Mouse (Mus musculus) adrenal gland, postnatal 36 days (tissue): Measurements from ENCODE around the gene Bcl11a. TPM values are rescaled to one million over a fixed set of nuclear protein-coding genes. Genes with fewer than 3 reads are reported as not detected.

Experiments
- DNase-seq, 2 experiments: peaks; one replicate each; pipeline ENCODE4 v3.0.0; 2021; ENCODE audit warnings: mixed read lengths in 1 of 2
- long read RNA-seq, 2 experiments: library from polyadenylated mRNA; stranded (forward); transcript quantifications; one replicate each; pipeline ENCODE4 v2.0.0; 2021; ENCODE audit warnings: borderline sequencing depth in 2 of 2
- total RNA-seq, 2 experiments: library from RNA; stranded (reverse); gene quantifications; 2 replicates each; pipeline ENCODE4 v1.2.3; 2021

Bcl11a gene
- total RNA-seq = 1 to 10 TPM; 4.9 to 5.4 TPM
- long read RNA-seq, experiment 1, partial matches to known transcripts = 1 of 2 reads
- long read RNA-seq, experiment 1, other reads (novel, unspliced or antisense) = 0 of 2 reads
- long read RNA-seq, experiment 2, partial matches to known transcripts = 0 of 3 reads
- long read RNA-seq, experiment 2, other reads (novel, unspliced or antisense) = 2 of 3 reads

DNA sequence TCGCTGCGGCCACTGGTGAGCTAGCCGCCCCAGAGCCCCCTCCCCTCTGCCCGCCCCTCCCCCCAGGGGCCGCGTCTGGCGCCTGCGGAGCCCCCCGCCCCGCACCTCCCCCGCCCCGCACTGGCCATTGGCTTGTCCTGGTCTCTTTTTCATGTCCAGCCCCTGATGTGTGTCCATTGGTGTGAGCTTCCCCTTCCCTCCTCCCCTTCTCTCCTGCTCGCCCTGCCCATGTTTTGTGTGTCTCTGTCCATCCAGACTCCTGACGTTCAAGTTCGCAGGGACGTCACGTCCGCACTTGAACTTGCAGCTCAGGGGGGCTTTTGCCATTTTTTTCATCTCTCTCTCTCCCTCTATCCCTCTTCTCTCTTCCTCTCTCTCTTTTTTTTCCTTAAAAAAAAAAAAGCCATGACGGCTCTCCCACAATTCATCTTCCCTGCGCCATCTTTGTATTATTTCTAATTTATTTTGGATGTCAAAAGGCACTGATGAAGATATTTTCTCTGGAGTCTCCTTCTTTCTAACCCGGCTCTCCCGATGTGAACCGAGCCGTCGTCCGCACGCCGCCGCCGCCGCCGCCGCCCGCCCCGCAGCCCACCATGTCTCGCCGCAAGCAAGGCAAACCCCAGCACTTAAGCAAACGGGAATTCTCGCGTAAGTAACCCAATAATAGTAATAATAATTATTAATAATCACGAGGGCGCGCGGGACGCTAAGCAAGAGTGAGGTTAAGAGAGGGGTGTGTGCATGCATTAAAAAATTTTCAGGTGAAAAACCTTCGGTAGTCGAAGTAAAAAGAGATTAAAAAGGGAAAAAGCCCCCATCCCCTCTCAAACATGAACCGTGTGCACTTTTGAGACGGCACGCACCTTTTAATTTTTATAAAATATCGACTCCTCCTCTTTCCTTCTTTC lies at the start of gene Bcl11a:
TSS of gene Bcl11a (plus strand) at position 262 of the 911 bp plus-strand sequence.
- peak; percentile 64 to 75 for DNase-seq

DNA sequence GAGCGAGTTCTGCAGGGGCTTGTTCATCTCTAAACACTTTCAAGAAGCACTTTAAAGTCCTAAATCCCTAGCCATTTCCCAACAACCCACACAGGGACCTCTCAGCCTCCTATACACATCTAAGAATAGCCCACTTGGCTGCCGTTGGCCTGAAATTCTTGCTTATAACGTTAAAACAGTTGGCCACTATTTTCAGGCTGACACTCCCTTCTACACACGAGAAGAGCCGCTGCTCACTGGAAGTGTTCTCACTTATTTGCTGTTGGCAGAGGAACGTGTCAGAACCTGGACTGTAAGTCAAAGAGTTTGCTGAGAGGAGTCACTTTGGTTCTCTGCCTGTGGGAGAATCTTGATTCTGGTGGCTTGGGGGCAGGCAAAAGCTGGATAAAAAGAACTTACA lies 33.8 kb upstream of the Bcl11a start:
- no peak for DNase-seq

DNA sequence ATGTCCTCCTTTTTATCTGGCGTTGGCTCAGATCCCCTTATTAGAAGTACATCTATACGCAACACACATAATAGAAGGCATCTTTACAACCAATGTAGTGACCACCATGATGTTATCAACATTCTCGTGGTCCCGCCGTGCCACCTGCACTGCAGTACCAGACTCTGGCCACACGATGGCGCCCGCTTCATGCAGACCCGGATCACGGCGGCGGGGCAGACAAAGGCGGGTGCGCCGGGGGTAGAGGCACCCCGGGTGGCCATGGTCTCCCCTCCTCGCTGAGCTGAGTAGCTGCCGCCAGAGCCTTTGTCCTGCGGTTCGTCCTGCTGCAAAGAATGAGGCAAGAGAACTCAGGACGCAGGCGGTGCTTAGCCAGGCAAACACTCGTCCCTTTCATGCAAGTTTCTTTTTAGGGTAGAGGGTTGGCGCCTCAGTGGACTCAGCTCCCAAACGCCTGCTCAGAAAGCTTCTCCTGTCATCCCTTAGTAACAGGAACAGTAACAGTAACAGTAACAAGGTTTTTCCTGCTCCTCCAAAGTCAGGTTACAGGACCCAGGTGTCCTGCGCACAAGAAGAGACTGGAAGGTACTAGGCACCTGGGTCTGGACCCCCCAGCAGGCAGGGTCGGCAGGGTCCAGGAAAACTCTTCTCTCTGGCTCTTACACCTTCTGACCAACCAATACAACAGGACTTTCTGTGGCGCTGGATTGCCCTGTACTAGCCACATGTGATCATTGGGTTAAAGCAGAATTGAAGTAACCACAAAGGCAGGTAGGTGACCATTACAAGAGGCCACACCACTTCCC lies 28.4 kb upstream of the Bcl11a start:
- DNase-seq = peak; percentile 81

DNA sequence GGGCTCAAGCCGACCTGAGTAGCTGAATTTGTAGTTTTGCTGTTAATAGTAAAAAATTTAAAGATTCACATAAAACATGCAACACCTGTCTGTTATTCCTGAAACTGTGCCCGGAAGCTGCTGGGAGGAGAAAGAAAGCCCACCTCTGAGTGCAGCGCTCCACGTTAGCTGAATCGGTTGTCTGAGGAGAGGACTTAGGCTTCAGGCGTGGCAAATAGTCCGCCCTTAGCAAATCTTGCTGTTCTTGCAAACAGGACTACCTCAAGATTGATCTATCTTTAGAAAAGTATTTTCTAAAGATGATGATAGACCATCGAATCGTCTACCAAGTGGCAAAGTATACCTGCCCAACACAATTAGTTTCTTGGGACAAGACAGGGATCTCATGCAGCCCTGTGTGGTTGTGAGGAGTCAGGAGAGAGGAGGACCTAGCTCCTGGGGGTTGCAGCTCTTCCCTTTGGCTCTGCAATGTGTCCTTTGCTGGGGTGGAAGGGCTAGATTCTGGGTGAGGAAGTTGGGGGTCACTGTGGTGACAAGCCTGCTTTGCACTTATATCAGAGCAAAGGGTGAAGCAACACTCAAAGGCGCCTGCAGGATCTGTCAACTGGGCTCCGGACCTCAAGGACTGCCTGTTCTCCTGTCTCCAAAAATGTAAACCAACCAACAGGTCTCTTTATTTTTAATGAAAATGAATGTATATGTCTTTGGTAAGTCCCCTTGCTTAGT lies 27.7 kb upstream of the Bcl11a start:
- DNase-seq = no peak

DNA sequence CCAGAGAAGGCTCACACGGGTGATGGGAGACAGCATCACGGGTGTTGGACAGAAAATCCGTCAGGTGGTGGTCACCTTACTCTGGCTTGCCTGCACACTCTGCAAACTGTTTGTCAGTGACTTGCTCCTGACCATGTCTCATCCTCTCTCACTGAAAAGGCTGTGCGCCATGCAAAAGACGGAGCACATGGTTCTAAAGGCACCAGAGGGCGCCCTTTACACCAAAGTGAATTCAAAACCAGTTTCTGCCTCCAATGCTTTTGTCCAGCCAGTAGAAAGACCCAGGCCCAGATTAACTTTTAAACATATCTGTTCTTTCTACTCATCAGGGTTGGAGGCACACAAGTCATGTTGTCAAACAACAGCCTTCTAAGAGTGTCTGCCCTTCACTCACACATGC lies 25.0 kb upstream of the Bcl11a start:
- DNase-seq = no peak

DNA sequence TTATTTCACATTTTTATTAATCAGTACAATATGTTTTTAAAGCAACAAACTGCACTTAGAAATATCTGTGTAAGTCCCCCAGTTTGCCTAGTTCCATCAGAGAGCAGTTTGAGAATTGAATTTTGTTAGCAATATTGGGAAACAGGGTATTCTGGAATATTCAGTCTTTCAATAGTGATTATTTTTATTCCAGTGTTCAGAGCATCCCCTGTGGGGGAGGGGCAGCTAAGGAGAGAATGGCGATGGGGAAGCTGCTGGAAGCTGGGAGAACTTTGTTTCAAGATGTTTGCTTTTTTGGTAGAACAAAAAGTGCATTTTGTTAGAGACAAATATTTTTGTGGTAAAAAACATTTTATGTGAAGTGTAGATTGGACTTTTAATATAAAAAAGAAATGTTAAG lies 18.7 kb upstream of the Bcl11a start:
- DNase-seq = no peak

DNA sequence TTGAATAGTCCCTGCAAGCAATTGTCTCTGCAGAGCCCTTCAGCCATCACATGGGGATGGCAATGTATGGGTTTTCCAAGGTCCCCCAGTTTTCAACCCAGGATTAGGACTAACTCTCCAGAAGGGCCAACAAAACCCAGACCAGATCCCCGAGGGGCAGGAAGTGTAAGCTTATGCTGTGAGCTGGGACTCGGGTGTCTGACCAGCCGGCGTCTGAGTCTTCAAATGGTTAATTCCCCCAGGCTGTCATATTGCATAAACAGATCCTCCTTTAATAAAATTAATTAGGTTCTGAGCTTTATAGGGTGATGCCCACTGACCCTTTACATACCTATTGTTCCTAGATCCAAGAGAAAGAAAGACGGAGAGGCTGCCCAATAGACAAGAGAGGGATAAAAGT lies 17.4 kb upstream of the Bcl11a start:
- DNase-seq = no peak

DNA sequence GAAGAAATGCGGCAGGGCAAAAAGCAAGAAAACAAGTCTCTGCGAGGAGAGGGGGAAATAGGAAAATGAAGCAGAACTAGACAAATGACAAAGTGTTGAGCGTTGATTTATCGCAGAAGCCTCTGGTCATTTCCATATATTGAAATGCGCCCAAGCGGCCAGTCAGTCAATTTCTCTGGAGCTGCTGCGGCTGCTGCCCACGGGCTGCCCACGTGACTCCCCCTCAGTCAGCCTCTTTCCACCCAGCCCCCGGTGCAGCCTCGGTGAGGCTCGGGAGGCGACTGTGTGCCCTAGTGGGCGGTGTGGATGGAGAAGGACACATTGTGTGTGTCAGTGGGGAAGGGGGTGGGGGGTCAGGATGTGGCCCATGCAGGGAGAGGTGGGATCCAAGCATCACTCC lies 16.0 kb upstream of the Bcl11a start:
- no peak for DNase-seq

DNA sequence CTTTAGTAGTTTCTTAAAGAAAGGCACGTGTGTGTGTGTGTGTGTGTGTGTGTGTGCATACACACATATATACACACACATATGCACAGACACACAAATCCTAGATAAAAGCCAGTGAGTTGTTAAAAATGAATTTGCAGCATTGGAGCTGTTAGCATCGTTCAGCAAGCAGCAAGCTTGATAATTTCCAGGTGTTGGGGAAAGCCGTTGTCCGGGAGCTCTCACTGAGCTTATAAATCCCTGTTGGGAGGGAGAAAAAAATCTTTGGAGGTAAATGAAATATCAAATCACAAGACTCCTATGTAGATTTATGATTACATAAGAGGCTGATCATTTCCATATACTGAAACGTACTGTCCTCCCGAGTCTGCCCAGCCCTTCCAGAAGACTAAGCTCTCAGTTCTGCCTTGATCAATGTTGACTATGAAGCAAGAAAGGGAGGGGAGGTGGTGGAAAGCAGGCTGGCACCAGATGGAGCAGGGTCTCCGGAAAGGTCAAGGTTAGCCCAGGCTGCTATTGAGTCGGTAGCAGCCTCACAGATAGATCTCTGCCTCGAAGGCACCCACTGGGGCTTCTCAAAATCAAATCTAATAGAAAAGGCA lies 15.3 kb upstream of the Bcl11a start:
- DNase-seq = no peak

DNA sequence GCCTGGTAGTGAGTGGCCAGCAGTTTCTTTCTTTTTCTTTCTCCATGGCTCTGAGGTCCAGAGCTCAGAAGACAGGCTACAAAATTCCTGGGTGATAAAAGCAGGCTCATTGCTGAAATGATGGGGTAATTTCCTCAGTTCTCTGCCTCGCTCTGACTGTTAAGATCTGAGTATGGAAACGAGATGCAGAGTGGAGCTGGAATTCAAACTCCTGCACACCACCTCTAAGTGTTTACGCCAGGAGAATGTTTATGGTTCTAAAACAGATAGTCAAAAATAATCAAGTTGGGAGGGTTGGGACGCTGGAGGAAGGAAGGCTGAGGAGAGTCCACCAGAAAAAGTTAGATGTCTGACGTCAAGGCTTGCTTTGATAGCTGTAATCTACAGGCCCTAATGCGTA lies 13.6 kb upstream of the Bcl11a start:
- DNase-seq = no peak

DNA sequence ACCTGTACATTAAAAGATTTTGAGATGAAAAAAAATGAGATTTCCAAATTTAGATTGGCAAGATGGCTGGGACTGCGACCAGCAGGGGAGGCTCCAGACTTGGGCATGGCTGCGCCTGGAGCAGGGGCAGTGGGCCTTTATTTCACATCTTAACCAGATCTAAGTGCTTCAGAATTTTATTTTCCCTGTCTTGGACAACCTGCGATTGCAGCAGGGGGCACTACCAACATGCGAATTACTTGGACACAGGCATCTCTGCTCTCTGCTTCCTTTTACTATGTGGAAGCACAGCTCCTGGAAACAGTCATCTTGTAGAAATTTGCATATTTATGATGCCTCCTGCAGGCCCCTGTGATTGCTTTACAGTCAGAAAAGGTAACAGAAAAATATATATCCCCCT lies 12.5 kb upstream of the Bcl11a start:
- no peak for DNase-seq

DNA sequence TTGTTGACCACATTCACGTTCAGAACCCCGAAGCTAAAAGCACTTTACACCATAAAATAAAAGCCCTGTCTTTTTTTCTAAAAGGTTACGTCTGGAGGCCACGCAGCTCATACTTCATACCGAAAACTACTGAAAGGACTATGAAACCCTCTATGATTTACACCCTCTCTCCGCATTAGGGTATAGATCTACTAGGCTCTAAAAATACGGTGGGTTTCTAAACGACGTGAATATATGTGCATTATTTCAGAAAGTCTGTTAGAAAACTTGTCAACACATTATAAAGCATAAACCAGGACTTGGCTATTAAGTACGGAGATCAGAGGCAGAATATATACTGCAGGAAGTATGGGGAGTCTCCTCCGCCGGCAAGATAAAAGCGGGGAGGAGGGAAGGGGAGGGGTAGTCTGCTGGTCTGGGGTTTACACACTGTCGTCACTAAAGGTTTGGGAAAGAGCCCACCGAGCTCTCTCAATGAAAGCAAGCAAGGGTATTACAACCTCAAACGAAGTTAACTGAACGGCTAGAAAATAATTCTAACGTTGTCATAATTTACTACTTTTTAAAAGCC lies 3.8 kb upstream of the Bcl11a start:
- no peak for DNase-seq

DNA sequence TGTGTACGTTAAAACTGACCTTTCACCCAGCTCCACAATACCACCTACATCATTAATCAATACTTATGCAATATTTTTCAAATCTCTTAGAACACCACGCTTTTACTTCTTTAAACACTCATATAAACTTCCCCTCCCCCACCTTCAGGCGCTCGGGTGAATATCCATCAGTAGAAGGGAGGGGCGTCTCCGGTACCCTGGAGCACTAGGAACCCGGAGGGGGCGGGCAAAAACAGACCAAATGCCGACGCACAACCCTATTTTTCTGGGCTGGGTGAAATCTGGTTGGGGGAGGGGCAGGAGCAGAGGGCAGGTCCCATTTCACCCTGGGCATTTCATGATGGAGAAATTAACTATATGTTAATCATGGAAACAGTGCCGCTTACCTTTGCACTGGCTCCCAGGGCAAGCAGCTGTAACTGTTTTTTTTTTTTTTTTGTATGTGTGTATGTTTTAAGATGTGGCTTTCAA lies 3.2 kb upstream of the Bcl11a start, which contains the start of gene A830031A19Rik:
TSS of gene A830031A19Rik (minus strand) at position 421 of the 471 bp plus-strand sequence.
- DNase-seq = no peak

DNA sequence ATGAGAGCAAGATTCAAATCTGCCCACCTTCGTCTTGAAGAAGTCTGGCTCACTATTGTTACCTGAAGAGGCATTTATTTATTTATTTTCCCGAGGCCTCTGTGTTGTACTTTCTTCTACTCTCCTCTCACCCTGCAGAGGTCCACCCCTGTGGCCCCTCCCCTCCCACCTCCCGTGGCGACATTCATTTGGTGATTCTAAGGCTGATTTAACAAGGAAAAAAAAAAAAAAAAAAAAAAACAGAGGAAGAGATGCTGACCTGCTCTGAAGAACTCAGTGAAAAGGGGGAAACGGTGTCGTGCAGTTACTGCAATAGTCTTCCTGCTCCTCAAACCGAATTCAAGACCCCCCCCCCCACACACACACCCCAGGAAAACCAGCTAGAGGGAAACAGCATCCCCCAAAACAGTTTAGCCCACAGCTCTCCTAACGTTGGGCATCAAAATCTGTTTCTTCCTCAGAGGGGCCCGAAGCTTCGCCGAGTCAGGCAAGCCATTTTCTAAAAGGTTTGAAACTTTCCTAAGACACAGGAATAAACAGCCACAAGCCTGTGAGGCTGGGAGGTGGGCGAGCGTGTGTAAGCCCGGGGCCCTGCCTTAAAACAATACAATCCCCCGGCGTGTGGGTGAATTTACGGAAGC lies 2.2 kb upstream of the Bcl11a start:
- no peak for DNase-seq

DNA sequence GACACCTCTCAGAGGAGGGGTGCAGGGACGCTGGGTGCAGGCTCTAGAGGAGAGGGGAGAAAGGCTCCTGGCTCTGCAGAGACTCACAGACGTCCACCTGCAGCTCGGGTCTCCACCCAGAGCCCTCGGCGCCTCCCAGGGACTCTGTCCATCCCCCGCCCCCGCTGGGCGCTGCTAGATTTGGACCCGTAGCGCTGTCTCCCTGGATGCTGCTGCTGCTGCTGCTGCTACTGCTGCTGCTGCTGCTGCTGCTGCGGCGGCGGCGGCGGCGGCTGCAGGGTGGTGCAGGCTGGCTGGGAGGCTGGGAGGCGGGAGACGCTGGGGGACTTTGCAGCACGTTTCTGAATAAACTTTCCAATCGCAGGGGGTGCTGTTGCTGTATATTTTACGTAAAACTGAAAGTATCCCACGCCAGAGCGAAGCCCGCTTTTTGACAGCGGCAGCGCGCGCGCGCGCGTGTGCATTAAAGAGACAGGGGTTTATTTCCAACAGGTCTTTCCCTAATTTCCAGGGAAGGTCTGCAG lies 1.7 kb upstream of the Bcl11a start:
- DNase-seq = peak; percentile 56 to 73

DNA sequence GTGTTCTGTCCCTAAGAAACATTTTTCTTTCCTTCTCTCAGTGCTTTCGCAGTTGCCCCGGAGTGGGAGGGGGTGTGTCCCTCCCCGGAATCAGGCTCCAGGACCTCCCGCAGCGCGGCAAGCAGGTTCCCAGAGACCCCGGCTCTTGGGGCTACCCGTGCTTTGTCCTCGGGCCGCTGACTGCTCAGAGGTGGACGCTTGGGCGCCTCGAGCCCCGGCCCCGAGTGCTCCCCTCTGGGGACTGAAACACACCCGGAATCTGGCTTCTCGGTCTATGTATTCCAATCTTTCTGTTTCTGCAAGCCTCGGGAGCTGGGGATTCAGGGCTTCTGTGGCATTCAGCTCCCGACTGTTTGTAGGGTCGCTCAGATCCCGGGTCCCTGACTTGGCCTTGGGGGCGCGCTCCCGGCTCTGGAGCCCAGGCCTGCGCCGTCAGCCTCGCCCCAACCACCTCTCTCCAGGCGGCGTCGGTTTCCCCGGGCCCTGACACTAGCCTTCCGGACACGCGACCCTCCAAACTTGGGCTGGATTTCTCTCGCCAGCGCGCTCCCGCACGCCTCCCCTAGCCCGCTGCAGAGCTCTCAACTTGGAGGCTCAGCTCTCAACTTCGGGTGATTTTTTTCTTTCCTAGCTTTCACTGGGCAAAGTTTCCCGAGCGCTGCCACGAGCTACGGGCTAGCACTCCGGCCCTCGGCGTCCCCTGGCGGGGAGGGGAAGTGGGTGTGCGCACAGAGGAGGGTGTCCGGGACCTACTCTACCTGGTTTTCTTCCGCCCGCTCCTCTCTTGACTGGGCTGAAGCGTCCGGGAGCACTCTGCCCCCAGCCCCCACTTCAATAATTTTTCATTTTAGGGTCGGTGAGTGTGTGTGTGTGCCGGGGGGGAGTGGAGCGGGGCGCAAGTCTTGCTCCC lies 780 bp upstream of the Bcl11a start:
- DNase-seq = peak; percentile 73 to 80

DNA sequence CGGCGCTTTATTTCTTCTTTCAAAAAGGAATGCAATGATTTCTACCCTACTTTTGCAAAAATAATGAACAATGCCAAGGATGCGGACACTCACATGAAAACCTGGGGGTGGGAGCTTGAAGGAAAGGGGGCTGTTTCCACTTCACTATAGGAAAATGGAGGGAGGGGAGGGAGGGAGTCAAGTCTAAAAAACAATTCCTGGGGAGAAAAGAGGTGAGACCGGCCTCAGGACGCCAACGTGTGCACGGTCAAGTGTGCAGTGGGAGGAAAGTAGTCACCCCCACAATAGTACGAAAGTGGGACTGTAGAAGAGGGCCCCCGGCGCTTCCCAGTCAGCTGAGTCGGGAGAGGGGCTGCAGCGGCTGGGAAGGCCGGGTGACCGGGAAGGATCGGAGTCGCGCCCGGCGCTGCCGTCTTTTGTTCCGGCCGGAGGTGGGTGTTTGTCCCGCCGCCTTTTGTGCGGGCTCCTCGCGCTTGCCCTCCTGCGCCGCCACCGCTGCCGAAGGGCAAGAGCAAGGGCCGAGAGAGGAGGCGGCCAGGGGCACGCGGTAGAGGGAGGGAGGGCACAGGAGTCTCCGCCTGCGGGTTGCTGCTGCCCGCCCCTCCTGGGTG lies 955 bp downstream of the Bcl11a start:
- DNase-seq = peak; percentile 69 to 76
